13 mouse cellular contexts compared by ENCODE assay signal in genomic region chr16:38095181-38095851, GRCm38 (mm10). TPM values are rescaled to one million over a fixed set of nuclear protein-coding genes. Genes with fewer than 3 reads are reported as not detected.
DNase-seq lines count a peak whose midpoint lies in the region; ATAC-seq and TF ChIP-seq lines count a peak whose summit lies in the region.
"Had no signal": no experiment of that assay in that cellular context is flagged by ENCODE, and none has a peak within 500 bp of the region (broad histone marks: within the 10 kb centered on the region; RNA-seq: fewer than 3 reads in every experiment).

No protein-coding gene starts in this region.

- H3K4me2 ChIP-seq in heart, embryonic 11.5 days = peak overlapping the region; percentile 22
- peak overlapping the region; percentile 15; the same call in 1 of the 2 replicates for H3K4me2 ChIP-seq in CH12.LX (ENCODE audit: insufficient read depth, low read depth, poor library complexity, severe bottlenecking)
- H3K4me2 ChIP-seq in forebrain, embryonic 15.5 days (replicated peaks) = peak overlapping the region; percentile 82
- peak overlapping the region; percentile 91 for H3K4me2 ChIP-seq in midbrain, embryonic 13.5 days (replicated peaks)
- H3K4me2 ChIP-seq in liver, postnatal 0 days (ENCODE audit: low read depth, low read length) = no peak overlapping the region

- H3K27me3 ChIP-seq in heart, embryonic 11.5 days (ENCODE audit: control insufficient read depth, insufficient read depth, low read length) = no peaks in the 10 kb centered on the region
- H3K27me3 ChIP-seq in CH12.LX (replicated peaks) = no peaks in the 10 kb centered on the region
- H3K27me3 ChIP-seq in forebrain, embryonic 15.5 days = no peaks in the 10 kb centered on the region
- H3K27me3 ChIP-seq in midbrain, embryonic 13.5 days = no peaks in the 10 kb centered on the region
- H3K27me3 ChIP-seq in liver, postnatal 0 days (ENCODE audit: insufficient read depth, low read length) = no peaks in the 10 kb centered on the region

- TF ChIP-seq CTCF in CH12.LX (conservative IDR thresholded peaks at IDR 0.05 in 1 of 2, IDR thresholded peaks at IDR 0.05 in 1 of 2; ENCODE audit: low read depth in 2 of 2, low read length in 2 of 2) = no peak
- no peak for TF ChIP-seq CTCF in liver, postnatal 0 days (IDR thresholded peaks at IDR 0.05; ENCODE audit: low read depth)

- no peak for TF ChIP-seq RAD21 in CH12.LX (IDR thresholded peaks at IDR 0.05; ENCODE audit: low read depth, low read length)

- no peak for ATAC-seq in heart, embryonic 11.5 days (replicated peaks; ENCODE audit: insufficient number of reproducible peaks, low FRiP score, low TSS enrichment)
- ATAC-seq in forebrain, embryonic 15.5 days (replicated peaks) = no peak
- no peak for ATAC-seq in midbrain, embryonic 13.5 days
- ATAC-seq in granulocyte monocyte progenitor cell, adult 5-6 weeks (replicated peaks; ENCODE audit: poor library complexity, severe bottlenecking) = no peak
- no peak for ATAC-seq in liver, postnatal 0 days

- H3K9me3 ChIP-seq in heart, embryonic 11.5 days (replicated peaks; ENCODE audit: control insufficient read depth, low read length) = no peaks in the 10 kb centered on the region
- peaks cover 12% of the 10 kb centered on the region for H3K9me3 ChIP-seq in CH12.LX (replicated peaks; ENCODE audit: low read length)
- H3K9me3 ChIP-seq in forebrain, embryonic 15.5 days = no peaks in the 10 kb centered on the region
- H3K9me3 ChIP-seq in midbrain, embryonic 13.5 days = no peaks in the 10 kb centered on the region
- no peaks in the 10 kb centered on the region for H3K9me3 ChIP-seq in liver, postnatal 0 days (ENCODE audit: low read length)

- H3K9ac ChIP-seq in heart, embryonic 11.5 days (ENCODE audit: low read depth, low read length) = no peak overlapping the region
- peak overlapping the region; percentile 45; the same call in 1 of the 2 replicates for H3K9ac ChIP-seq in CH12.LX (ENCODE audit: insufficient read depth, low read depth)
- H3K9ac ChIP-seq in forebrain, embryonic 15.5 days (replicated peaks) = peak overlapping the region; percentile 6; the same call in 1 of the 2 replicates
- peak overlapping the region; percentile 53 for H3K9ac ChIP-seq in midbrain, embryonic 13.5 days (replicated peaks)
- H3K9ac ChIP-seq in liver, postnatal 0 days (replicated peaks) = no peak overlapping the region

- no peak for TF ChIP-seq POLR2A in CH12.LX (IDR thresholded peaks at IDR 0.05; ENCODE audit: low read depth, low read length)

- no peak overlapping the region for H3K4me3 ChIP-seq in heart, embryonic 11.5 days (ENCODE audit: low read depth, low read length)
- H3K4me3 ChIP-seq in CH12.LX (replicated peaks in 1 of 3; ENCODE audit: low read depth in 2 of 3, low read length in 2 of 3, poor library complexity in 1 of 3) = no peak overlapping the region
- peak overlapping the region; percentile 72 for H3K4me3 ChIP-seq in forebrain, embryonic 15.5 days
- H3K4me3 ChIP-seq in midbrain, embryonic 13.5 days (replicated peaks) = peak overlapping the region; percentile 80
- no peak overlapping the region for H3K4me3 ChIP-seq in liver, postnatal 0 days (ENCODE audit: low read depth, low read length)
- H3K4me3 ChIP-seq: layer of hippocampus, adult 2 months had no signal

- in situ Hi-C loops in CH12.LX (cut with MboI; ENCODE audit: low pct_ligation_motif_present, low pct_unique_long_range_greater_than_20kb, low sequenced_read_pairs) = no loop called here

- WGBS in heart, embryonic 11.5 days (ENCODE audit: insufficient replicate concordance) = 68% methylated on average over 5 of the region's 5 CpGs
- WGBS in forebrain, embryonic 15.5 days = 72% methylated on average over 5 of the region's 5 CpGs
- 75% methylated on average over 5 of the region's 5 CpGs for WGBS in midbrain, embryonic 13.5 days
- WGBS in liver, postnatal 0 days (ENCODE audit: insufficient replicate concordance) = 72% methylated on average over 5 of the region's 5 CpGs

- H3K4me1 ChIP-seq in heart, embryonic 11.5 days (ENCODE audit: control insufficient read depth, insufficient read depth, low read length) = peaks cover 22% of the 10 kb centered on the region
- peaks cover 4 to 32% of the 10 kb centered on the region in 2 experiments for H3K4me1 ChIP-seq in CH12.LX (ENCODE audit: control insufficient read depth in 1 of 2, insufficient read depth in 2 of 2)
- H3K4me1 ChIP-seq in forebrain, embryonic 15.5 days = peaks cover 60% of the 10 kb centered on the region
- peaks cover 61% of the 10 kb centered on the region for H3K4me1 ChIP-seq in midbrain, embryonic 13.5 days (replicated peaks)
- peaks cover 16% of the 10 kb centered on the region for H3K4me1 ChIP-seq in liver, postnatal 0 days (ENCODE audit: insufficient read depth)

- peaks cover 83% of the 10 kb centered on the region for H3K79me2 ChIP-seq in CH12.LX (replicated peaks; ENCODE audit: control insufficient read depth, extremely low read depth, insufficient read depth, poor library complexity, severe bottlenecking)

- H3K27ac ChIP-seq in heart, embryonic 11.5 days (ENCODE audit: low read depth, low read length) = no peak overlapping the region
- no peak overlapping the region for H3K27ac ChIP-seq in CH12.LX (ENCODE audit: insufficient read depth, low read depth)
- H3K27ac ChIP-seq in forebrain, embryonic 15.5 days (replicated peaks) = no peak overlapping the region
- H3K27ac ChIP-seq in midbrain, embryonic 13.5 days = no peak overlapping the region
- no peak overlapping the region for H3K27ac ChIP-seq in liver, postnatal 0 days (ENCODE audit: low read depth)
- H3K27ac ChIP-seq: layer of hippocampus, adult 2 months had no signal

- H3K36me3 ChIP-seq in heart, embryonic 11.5 days (ENCODE audit: control insufficient read depth, insufficient read depth, low read length) = peaks cover 6% of the 10 kb centered on the region
- peaks cover 10 to 53% of the 10 kb centered on the region in 2 experiments for H3K36me3 ChIP-seq in CH12.LX (replicated peaks in 1 of 2; ENCODE audit: control insufficient read depth in 1 of 2, insufficient read depth in 1 of 2, low read length in 1 of 2)
- peaks cover 5% of the 10 kb centered on the region; the same call in 1 of the 2 replicates for H3K36me3 ChIP-seq in forebrain, embryonic 15.5 days
- peaks cover 8% of the 10 kb centered on the region for H3K36me3 ChIP-seq in midbrain, embryonic 13.5 days
- peaks cover 12% of the 10 kb centered on the region; the same call in 1 of the 2 replicates for H3K36me3 ChIP-seq in liver, postnatal 0 days (replicated peaks; ENCODE audit: insufficient read depth, low read length)

- dilution Hi-C loops in CH12.LX (cut with MboI; ENCODE audit: extremely low pct_ligation_motif_present, extremely low pct_unique_long_range_greater_than_20kb, low sequenced_read_pairs) = no loop called here

- no peak for TF ChIP-seq EP300 in CH12.LX (IDR thresholded peaks at IDR 0.05; ENCODE audit: low read length)
- TF ChIP-seq EP300 in liver, postnatal 0 days (IDR thresholded peaks at IDR 0.05; ENCODE audit: low read depth) = no peak

- no peak for DNase-seq in heart, adult 8-10 months (ENCODE audit: low spot score)
- no peak for DNase-seq in CH12.LX (ENCODE audit: extremely low read depth)
- no peak for DNase-seq in left cerebral cortex, adult 9 months (ENCODE audit: low spot score in 2 of 2)
- DNase-seq in liver, postnatal 0 days = no peak
- DNase-seq: adrenal gland, postnatal 25 days; cerebellum, adult 11-12 months; heart, adult 18-20 months; left cerebral cortex, postnatal 4 days had no signal

TF ChIP-seq in CH12.LX, 34 proteins besides CTCF, POLR2A, EP300 and RAD21:
- TF ChIP-seq MYC (IDR thresholded peaks at IDR 0.05; ENCODE audit: low read depth, low read length) (no peak), ETS1 (conservative IDR thresholded peaks at IDR 0.05; ENCODE audit: low read depth, low read length) (no peak), IRF4 (IDR thresholded peaks at IDR 0.05; ENCODE audit: low read depth, low read length) (no peak), POLR2AphosphoS2 (IDR thresholded peaks at IDR 0.05; ENCODE audit: low read depth, low read length) (no peak), MAFK (IDR thresholded peaks at IDR 0.05; ENCODE audit: insufficient replicate concordance, low read length) (no peak), NRF1 (IDR thresholded peaks at IDR 0.05; ENCODE audit: low read depth, low read length) (no peak), MAX (IDR thresholded peaks at IDR 0.05; ENCODE audit: low read length) (no peak), SIN3A (IDR thresholded peaks at IDR 0.05; ENCODE audit: low read length) (no peak), E2F4 (IDR thresholded peaks at IDR 0.05; ENCODE audit: insufficient replicate concordance, low read depth, low read length) (no peak), BHLHE40 (IDR thresholded peaks at IDR 0.05; ENCODE audit: low read depth, low read length) (no peak), KAT2A (IDR thresholded peaks at IDR 0.05; ENCODE audit: insufficient replicate concordance, low read length) (no peak), TBP (conservative IDR thresholded peaks at IDR 0.05; ENCODE audit: low read depth, low read length) (no peak), USF1 (IDR thresholded peaks at IDR 0.05; ENCODE audit: low read depth, low read length) (no peak), MAZ (IDR thresholded peaks at IDR 0.05; ENCODE audit: low read depth, low read length) (no peak), CHD2 (IDR thresholded peaks at IDR 0.05; ENCODE audit: low read length) (no peak), JUND (conservative IDR thresholded peaks at IDR 0.05; ENCODE audit: low read depth, low read length) (no peak), ELF1 (IDR thresholded peaks at IDR 0.05; ENCODE audit: low read depth, low read length) (no peak), NELFE (IDR thresholded peaks at IDR 0.05; ENCODE audit: low read depth, low read length) (no peak)
TF ChIP-seq in CH12.LX: peak in this region for 0.

RNA-seq across cellular contexts. Expression of gene Gsk3b, which starts 6.5 kb away (rescaled TPM):
- polyA plus RNA-seq in heart, embryonic 11.5 days (2014; fragmentation: Nextera tagmentation; extraction: Ambion mirVana) = 41.2 and 57.5 TPM in 2 replicates
- 10 to 100 TPM; 48.8 to 54.3 (median 53.0) TPM for total RNA-seq in heart, adult 8-10 months (2022)
- 15.5 and 15.9 TPM in 2 replicates for total RNA-seq in CH12.LX (2012; rRNA removed)
- total RNA-seq in CH12.LX (2014; rRNA removed) = 6.1 and 6.8 TPM in 2 replicates
- 27.4 and 30.8 TPM in 2 replicates for polyA plus RNA-seq in CH12.LX (2012; ENCODE audit: insufficient read length, low read depth)
- polyA plus RNA-seq in forebrain, embryonic 15.5 days (2015; fragmentation: Nextera tagmentation; extraction: Ambion mirVana) = 163 TPM in 2 replicates
- polyA plus RNA-seq in midbrain, embryonic 13.5 days (2015; fragmentation: Nextera tagmentation; extraction: Ambion mirVana) = 170 and 172 TPM in 2 replicates
- total RNA-seq in granulocyte monocyte progenitor cell, adult 5-6 weeks (2014; fragmentation: Nextera tagmentation) = 46.8 and 50.9 TPM in 2 replicates
- total RNA-seq in granulocyte monocyte progenitor cell, adult 5-6 weeks (2017) = 20.0 and 25.5 TPM in 2 replicates
- 9.9 and 10.8 TPM in 2 replicates for polyA plus RNA-seq in liver, postnatal 0 days (2015; fragmentation: Nextera tagmentation; extraction: Ambion mirVana)

Comparison
In these comparisons a context has a peak if more than half of its experiments do, and no peak if none do; other contexts are left out.
1. H3K4me3 ChIP-seq: peak in forebrain, embryonic 15.5 days (single experiment) and midbrain, embryonic 13.5 days (single experiment); none in heart, embryonic 11.5 days (single experiment), CH12.LX (0 of 3) and liver, postnatal 0 days (single experiment).
2. H3K9ac ChIP-seq: peak in CH12.LX (single experiment), forebrain, embryonic 15.5 days (single experiment) and midbrain, embryonic 13.5 days (single experiment); none in heart, embryonic 11.5 days (single experiment) and liver, postnatal 0 days (single experiment).